Mouse (Mus musculus): ENCODE measurements at regions not wholly inside any gene's neighbourhood (a gene's known extent, or its start where the extent isn't known, plus 50 kb on each side); places are given as distances from the start of the nearest gene placed in this dataset.

GRCm38 (mm10) chr1:71844938-71845685 lies 192.1 kb upstream of the Fn1 start:
- TF ChIP-seq EP300 (IDR thresholded peaks at IDR 0.05; ENCODE audit: insufficient read depth, low read depth, low read length) (no peak), CTCF (IDR thresholded peaks at IDR 0.05) (no peak)
